Mouse (Mus musculus): ENCODE data around the gene Eif2b1.
"Not testable (repeated sequence)": the region's sequence is repeated elsewhere in the genome, so short reads cannot be mapped to it uniquely, and the experiment has no call there.

Eif2b1 gene

DNA sequence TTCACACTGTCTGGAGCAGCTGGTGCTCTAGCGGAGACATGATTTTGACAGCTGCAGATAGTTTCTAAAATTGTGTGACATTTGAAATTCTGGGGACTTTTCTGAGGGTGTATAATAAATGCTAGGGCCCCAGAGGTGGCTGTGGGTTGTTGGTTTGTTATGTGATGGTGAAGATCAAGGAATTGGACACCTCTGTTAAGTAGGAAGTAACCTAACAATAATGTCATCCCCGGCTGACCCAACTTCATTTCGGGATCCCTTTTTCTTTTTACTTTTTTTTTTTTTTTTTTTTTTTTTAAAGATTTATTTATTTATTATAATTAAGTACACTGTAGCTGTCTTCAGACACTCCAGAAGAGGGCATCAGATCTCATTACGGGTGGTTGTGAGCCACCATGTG lies 28.2 kb downstream of the Eif2b1 start:
- DNase-seq (ENCODE audit: extremely low spot score) = not testable (repeated sequence)

GRCm38 (mm10) chr5:124541602-124541973 lies 37.3 kb downstream of the Eif2b1 start:
- DNase-seq (ENCODE audit: extremely low spot score) = no peak

DNA sequence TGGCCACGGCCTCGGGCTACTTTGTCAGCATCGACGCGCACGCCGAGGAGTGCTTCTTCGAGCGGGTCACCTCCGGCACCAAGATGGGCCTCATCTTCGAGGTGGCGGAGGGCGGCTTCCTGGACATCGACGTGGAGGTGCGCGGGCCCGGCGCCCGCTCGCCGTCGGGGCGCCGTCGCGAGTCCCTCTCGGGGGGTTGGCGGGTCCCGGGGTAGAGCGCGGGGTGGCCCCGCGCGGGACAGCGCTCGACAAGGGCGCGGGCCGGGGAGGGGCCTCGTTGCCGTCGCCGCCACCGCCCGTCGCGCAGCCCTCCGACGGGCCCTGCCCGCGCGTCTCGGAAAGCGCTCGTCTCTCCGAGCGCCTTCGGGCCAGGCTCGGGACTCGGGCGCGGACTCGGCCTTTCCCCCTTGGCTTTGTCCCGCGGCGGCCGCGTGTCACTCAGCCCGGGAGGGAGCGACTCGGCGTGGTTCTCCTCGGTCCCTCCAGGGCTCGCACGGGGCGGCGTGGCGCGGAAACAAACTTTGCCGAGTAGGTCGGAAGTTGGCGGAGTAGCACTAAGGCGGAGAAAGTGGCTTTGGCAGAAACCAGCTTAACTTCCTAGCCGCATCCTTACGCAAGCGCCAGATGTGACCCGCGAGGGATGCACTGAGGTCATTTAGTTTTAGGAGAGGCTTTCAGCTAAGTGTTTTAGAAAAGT lies 37.9 kb downstream of the Eif2b1 start:
- peak; percentile 50 for DNase-seq (ENCODE audit: extremely low spot score)

DNA sequence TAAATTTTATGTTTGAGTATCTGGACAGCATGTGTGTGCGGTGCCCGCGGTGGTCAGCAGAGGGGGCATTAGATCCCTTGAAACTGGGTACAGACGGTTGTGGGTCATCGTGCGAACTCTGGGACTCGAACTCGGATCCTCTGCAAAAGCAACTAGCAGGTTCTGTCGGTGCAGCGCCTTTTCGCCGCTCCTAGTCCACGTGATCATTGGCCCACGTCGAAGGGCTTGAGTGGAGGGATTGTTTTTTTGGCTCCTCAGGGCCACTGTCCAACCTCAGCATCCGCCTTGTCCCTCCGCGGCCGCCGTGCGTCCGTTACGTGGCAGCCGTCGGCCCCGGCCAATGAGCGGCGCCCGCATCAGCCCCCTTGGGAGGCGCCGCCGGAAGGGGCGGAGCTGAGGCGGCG lies 38.5 kb downstream of the Eif2b1 start, which contains the start of gene Tmed2:
Tmed2 (plus strand) TSS at position 313 of the 404 bp plus-strand sequence.
- DNase-seq (ENCODE audit: extremely low spot score) = peak; percentile 93

DNA sequence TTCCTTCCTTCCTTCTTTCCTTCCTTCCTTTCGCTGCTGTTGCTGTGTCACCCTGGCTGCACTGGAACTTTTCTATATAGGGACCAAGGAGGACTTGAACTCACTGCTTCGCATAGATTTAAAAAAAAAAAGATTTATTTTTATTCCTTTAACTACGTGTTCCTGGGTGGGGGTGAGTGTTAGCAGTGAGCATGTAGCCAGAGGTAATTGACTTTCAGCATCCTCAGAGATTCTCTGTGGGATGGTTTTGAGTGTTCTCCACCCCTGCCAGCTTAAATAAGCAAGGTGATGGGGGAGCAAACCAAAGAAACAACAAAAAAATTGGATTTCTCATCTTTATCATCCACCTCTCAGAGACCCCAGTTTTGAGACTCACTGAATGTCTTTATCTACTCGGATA lies 39.0 kb downstream of the Eif2b1 start:
- no peak for DNase-seq (ENCODE audit: extremely low spot score)

DNA sequence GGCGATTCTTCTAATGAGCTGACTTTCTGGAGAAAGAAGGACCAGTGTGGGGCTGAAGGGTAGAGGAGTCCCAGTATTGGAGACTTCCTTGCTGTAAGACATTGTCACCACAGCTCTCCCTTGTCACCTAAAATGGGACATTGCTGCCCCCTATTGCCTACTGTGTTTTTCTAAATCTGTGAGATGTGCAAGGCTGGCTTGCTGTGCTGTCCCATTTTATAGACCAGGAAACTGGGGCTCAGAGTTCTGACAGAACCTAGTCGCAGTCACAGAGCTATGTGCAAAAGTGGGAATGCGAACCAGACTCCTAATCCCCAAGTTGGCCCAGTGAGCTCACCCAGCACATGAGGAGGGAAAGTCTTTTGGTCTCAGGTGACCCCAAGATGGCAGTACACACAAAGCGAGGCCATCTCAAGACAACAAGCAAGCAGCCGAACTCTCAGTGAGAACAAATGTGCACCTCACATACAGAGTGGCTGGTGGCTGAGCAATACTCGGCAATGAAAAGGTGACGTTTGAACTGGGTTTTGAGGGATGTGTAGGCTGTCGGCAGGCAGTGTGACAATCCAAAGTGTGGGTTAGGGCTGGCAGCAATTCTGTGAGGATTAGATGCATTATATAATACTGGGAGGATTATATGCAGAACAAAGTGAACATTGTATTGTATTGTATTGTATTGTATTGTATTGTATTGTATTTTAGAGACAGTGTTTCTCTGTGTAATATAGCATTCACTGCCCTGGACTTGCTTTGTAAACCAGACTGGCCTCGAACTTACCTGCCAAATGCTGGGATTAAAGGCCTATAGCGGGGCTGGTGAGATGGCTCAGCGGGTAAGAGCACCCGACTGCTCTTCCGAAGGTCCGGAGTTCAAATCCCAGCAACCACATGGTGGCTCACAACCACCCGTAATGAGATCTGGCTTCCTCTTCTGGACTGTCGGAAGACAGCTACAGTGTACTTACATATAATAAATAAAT lies 39.8 kb downstream of the Eif2b1 start:
- peak; percentile 63 for DNase-seq (ENCODE audit: extremely low spot score)

DNA sequence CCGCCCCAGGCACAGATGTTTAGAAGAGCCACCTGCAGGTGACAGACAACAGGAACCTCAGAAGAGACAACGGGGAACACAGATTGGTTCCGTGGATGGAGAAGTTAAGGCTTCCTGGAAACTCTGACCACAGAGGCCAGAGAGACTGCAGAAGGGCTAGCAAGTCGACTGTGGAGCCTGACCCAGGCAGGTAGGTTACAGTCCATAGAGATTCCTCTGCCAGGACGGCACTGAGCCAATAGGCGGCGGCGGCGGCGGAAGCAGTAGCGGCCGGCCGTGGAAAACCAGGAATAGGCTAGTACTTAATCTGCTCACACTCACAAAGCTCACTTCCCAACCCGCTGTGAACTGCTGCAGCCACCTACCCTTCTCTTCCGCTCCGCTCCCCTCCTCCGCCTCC lies 42.2 kb downstream of the Eif2b1 start:
- no peak for DNase-seq (ENCODE audit: extremely low spot score)

- no peak for DNase-seq (ENCODE audit: extremely low spot score)
Observed at GRCm38 (mm10) chr5:124535016-124535415, 43.9 kb downstream of the Eif2b1 start.

DNA sequence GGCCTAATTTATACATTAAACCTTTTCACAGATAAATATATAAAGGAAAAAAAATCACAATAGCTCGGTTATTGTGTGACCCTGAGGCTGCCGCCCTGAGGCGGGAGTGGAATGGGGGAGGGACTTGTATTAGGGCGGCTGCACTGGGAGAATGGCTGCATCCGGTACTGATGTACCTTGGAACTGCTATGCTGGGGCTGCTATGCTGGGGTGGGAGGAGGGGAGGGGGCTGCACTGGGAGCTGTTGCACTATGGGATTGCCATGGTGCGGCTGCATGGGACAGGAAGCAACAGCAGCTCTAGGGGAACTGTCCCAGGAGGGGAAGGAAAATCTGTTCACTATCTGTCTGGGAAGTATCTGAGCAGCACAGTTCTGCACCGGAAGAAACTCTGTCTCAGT lies 46.5 kb downstream of the Eif2b1 start:
- no peak for DNase-seq (ENCODE audit: extremely low spot score)

DNA sequence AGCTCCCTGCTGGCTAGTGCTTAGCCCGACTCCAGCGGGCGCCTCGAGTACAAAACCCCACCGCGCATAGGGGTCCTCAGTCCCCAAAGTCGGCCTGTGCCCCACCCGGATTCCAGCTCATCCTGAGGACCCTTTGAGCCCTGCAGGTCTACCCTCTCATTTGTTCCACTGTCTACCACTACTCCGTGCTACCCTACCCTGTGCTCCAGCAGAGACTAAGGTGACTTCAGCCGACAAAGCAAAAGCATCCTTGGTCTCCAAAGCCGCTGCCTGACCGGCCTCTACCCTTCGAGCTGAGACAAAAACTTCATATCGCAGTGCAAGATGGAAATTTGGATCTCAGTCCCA lies 47.4 kb downstream of the Eif2b1 start:
- no peak for DNase-seq (ENCODE audit: extremely low spot score)

- DNase-seq (ENCODE audit: extremely low spot score) = peak; percentile 92
Observed at GRCm38 (mm10) chr5:124530655-124531582, 48.0 kb downstream of the Eif2b1 start, which contains the start of gene Rilpl1. Gene Rilpl1 (minus strand): TSS chr5:124531391.

DNA sequence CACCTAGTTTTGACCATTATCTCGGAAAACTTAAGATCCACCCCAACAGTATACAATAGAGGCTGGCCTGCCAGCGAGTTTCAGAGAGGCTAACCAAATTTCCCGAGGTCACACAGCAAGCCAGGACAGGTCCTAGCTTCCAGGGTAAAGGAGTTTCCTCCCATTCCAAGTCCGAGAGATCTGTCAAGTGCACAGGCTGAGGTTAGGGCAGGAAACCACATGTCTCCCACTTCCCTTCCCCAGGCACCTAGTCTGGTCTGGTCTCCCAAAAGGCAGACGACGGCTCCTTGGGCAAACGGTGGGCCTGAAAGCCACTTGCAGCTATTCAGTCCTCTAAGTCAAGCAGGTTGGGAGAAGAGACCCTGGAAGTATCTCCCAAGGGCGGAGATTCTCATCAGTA lies 49.2 kb downstream of the Eif2b1 start:
- no peak for DNase-seq (ENCODE audit: extremely low spot score)

- no peak for DNase-seq (ENCODE audit: extremely low spot score)
Observed at GRCm38 (mm10) chr5:124529191-124529651, 49.7 kb downstream of the Eif2b1 start.

GRCm38 (mm10) chr5:124528791-124529190 lies 50.1 kb downstream of the Eif2b1 start:
- DNase-seq (ENCODE audit: extremely low spot score) = no peak

DNA sequence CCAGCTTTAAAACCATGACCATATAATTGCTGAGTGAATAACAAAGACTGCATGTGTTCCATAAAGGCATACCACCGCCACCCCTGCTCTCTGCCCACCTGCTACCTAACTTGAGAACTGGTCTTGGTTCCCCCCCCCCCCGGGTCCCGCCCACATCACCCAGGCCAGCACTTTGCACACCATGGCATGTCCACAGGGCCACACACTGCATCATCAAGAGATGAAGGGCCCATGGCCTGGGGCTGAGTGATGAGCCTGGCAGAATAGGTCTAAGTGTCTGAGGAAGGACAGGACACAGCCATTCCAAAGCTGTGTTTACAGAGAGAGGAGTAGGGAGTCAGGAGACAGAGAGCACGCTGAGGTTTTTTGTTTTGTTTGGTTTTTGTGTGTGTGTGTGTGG lies 50.6 kb downstream of the Eif2b1 start:
- no peak for DNase-seq (ENCODE audit: extremely low spot score)

DNA sequence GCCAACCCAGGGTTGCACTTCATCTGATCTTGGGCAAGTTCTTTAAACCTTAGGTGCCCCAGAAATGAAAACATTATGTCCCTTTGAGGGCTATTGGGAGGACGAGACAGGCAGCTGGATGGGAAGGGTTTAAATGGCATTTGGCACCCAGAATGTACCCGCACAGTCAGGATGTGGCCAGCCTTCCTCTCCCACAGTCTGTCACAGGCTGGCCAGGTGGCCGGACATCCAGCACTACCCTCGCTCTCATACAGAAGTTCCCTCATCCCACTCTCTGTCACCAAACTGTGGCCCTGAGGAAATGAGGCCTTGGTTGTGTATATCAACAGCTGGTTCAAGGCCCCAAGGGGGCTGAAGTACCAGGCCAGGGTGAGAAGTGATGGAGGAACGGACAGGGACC lies 54.0 kb downstream of the Eif2b1 start:
- DNase-seq (ENCODE audit: extremely low spot score) = no peak

- DNase-seq (ENCODE audit: extremely low spot score) = no peak
Observed at GRCm38 (mm10) chr5:124523032-124523431, 55.9 kb downstream of the Eif2b1 start.

- DNase-seq (ENCODE audit: extremely low spot score) = no peak
Observed at GRCm38 (mm10) chr5:124521588-124521987, 57.3 kb downstream of the Eif2b1 start.
